Mouse (Mus musculus): ENCODE data around the gene Ippk. TPM values are rescaled to one million over a fixed set of nuclear protein-coding genes. Genes with fewer than 3 reads are reported as not detected.

Ippk gene
- polyA plus RNA-seq, 1 experiment = 11.5 TPM

GRCm38 (mm10) chr13:49478851-49479374, 57.9 kb downstream of the Ippk start:
- no peak for DNase-seq (ENCODE audit: extremely low spot score in 1 of 2, low spot score in 1 of 2)

GRCm38 (mm10) chr13:49479399-49479798, 58.4 kb downstream of the Ippk start:
- no peak for DNase-seq (ENCODE audit: extremely low spot score in 1 of 2, low spot score in 1 of 2)

DNA sequence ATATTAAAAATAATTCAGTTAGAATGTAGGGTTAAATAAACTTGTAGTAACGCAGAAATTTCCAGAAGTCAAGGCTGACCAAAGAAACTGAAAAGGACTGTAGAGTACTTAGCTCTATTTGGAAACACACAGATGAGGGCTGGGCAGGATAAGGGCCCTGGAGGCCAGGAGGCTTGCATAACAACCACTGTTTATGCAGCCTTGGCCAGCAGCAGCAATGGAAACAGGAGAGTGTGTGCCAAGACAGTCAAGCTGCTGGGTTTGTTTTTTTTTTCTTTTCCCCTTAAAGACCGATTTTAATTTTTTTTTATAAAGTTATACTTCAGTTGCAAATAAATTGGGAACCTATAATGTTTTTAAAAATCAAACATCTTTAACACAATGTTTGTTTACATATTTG, 59.0 kb downstream of the Ippk start:
- peak in 1 of 2 experiments; percentile 33 for DNase-seq (ENCODE audit: extremely low spot score in 1 of 2, low spot score in 1 of 2)

GRCm38 (mm10) chr13:49480551-49480950, 59.5 kb downstream of the Ippk start:
- no peak for DNase-seq (ENCODE audit: extremely low spot score in 1 of 2, low spot score in 1 of 2)

DNA sequence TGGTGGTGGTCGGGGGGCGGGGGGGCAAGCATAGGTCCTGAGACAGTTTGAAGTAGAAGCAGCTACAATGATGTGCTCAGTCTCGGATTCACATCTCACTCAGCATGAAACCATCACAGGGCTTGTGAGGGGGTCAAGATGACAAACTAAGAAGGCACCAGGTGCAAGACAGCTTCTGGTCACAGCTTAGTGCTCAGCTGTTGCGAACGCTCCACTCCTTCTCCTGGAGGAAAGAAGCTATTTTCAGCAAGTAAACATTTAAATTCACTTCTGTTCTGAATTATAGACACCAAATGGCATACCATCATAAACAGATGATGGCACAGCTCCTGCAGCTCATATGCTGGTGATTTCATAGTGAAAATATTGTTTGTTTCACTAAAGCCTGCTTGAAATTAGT, 64.3 kb downstream of the Ippk start:
- DNase-seq (ENCODE audit: extremely low spot score in 1 of 2, low spot score in 1 of 2) = no peak

- DNase-seq (ENCODE audit: extremely low spot score in 1 of 2, low spot score in 1 of 2) = no peak
These were observed 71.6 kb downstream of the Ippk start, which contains the start of gene Tes3-ps for GRCm38 (mm10) chr13:49492376-49493368. Gene Tes3-ps, plus strand, starts transcription at chr13:49493318.

- DNase-seq (ENCODE audit: extremely low spot score in 1 of 2, low spot score in 1 of 2) = no peak
These were observed 83.5 kb downstream of the Ippk start, which contains the start of gene Ecm2 for GRCm38 (mm10) chr13:49504510-49504909. Gene Ecm2, plus strand, starts transcription at chr13:49504810.

GRCm38 (mm10) chr13:49505776-49506175, 84.7 kb downstream of the Ippk start:
- no peak for DNase-seq (ENCODE audit: extremely low spot score in 1 of 2, low spot score in 1 of 2)

DNA sequence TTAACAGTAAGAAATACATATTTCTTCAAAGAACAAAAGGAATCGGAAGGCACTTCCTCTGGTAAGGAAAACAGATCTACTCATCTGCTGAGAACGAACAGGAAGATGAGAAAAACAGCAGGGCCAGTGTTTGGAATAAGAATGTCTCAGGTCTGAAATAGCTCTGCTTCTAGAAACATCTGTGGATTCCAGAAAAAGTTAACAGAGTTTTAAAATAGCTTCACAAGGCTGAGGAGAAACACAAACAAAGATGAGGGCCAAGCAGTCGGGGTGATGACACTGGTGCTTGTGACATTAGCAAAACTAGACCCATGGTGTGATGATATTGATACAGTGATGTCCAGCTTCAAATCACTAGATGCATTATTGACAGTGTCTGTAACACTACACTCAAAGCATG, 86.1 kb downstream of the Ippk start:
- DNase-seq (ENCODE audit: extremely low spot score in 1 of 2, low spot score in 1 of 2) = peak in 1 of 2 experiments; percentile 6

Other genes starting within 250 kb of the Ippk start
- gene Ninj1, start 233.8 kb upstream of the Ippk start, polyA plus RNA-seq (2012; rRNA removed) = 56.2 and 61.8 TPM in 2 replicates
- 30.4 and 33.8 TPM in 2 replicates for gene Card19, start 205.2 kb upstream of the Ippk start, polyA plus RNA-seq (2012; rRNA removed)
- 2.4 and 3.2 TPM in 2 replicates for gene Susd3, start 172.5 kb upstream of the Ippk start, polyA plus RNA-seq (2012; rRNA removed)
- gene Fgd3, start 100.9 kb upstream of the Ippk start, polyA plus RNA-seq (2012; rRNA removed) = 10.5 and 10.9 TPM in 2 replicates
- gene Bicd2, start 79.7 kb upstream of the Ippk start, polyA plus RNA-seq (2012; rRNA removed) = 48.6 and 49.5 TPM in 2 replicates
- gene Tes3-ps, start 72.1 kb downstream of the Ippk start, polyA plus RNA-seq (2012; rRNA removed) = 0.40 and 0.44 TPM in 2 replicates
- gene Ecm2, start 83.6 kb downstream of the Ippk start, polyA plus RNA-seq (2012; rRNA removed) = 3.0 and 3.6 TPM in 2 replicates
- gene Aspn, start 123.2 kb downstream of the Ippk start, polyA plus RNA-seq (2012; rRNA removed) = 1.0 and 2.0 TPM in 2 replicates
- 1.3 and 2.0 TPM in 2 replicates for gene Omd, start 161.2 kb downstream of the Ippk start, polyA plus RNA-seq (2012; rRNA removed)
- gene Ogn, start 186.8 kb downstream of the Ippk start, polyA plus RNA-seq (2012; rRNA removed) = 5.5 and 10.3 TPM in 2 replicates
- gene Cenpp, start 231.5 kb downstream of the Ippk start, polyA plus RNA-seq (2012; rRNA removed) = 0.76 and 1.5 TPM in 2 replicates
- gene Nol8, start 231.8 kb downstream of the Ippk start, polyA plus RNA-seq (2012; rRNA removed) = 12.9 and 13.3 TPM in 2 replicates

Data from frontal cortex, adult 2 months (tissue).